Mouse (Mus musculus): ENCODE data around the gene Ssb.

DNA sequence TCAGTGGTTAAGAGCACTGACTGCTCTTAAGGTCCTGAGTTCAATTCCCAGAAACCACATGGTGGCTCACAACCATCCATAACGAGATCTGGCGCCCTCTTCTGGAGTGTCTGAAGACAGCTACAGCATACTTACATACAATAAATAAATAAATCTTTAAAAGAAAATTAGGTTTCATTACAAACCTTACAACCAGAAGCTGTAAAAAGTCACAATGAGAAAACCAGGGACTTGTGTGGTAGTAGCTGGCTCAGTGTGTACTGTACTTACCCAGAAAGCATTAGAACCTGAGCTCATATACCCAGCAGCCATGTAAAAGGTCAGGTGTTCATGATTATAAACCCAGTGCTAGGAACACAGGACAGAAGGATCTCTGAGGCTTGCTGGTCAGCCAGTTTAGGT lies 22.6 kb downstream of the Ssb start:
- TF ChIP-seq POLR2AphosphoS5 (IDR thresholded peaks at IDR 0.05; ENCODE audit: insufficient replicate concordance, low read depth, low read length) (no peak), GATA1 (IDR thresholded peaks at IDR 0.05; ENCODE audit: borderline replicate concordance, low read length) (no peak), CTCF (IDR thresholded peaks at IDR 0.05; ENCODE audit: low read depth, low read length) (no peak), TAL1 (conservative IDR thresholded peaks at IDR 0.05; ENCODE audit: low read depth, low read length) (no peak)
